Mouse (Mus musculus): Measurements from ENCODE around the gene Snx20.

Snx20 gene

GRCm38 (mm10) chr8:88642734-88643564, 7.0 kb upstream of the Snx20 start:
- DNase-seq (ENCODE audit: low read depth), result no peak

- no peak for DNase-seq (ENCODE audit: low read depth)
These were observed 3.0 kb upstream of the Snx20 start for GRCm38 (mm10) chr8:88638908-88639307.

- no peak for DNase-seq (ENCODE audit: low read depth)
These were observed 1.4 kb upstream of the Snx20 start for GRCm38 (mm10) chr8:88637092-88638000.

GRCm38 (mm10) chr8:88633343-88633765, 2.6 kb downstream of the Snx20 start:
- DNase-seq (ENCODE audit: low read depth), result peak; percentile 61

GRCm38 (mm10) chr8:88631081-88631480, 4.8 kb downstream of the Snx20 start:
- DNase-seq (ENCODE audit: low read depth), result peak; percentile 71

- DNase-seq (ENCODE audit: low read depth), result no peak
These were observed 5.7 kb downstream of the Snx20 start for GRCm38 (mm10) chr8:88630225-88630624.

- DNase-seq (ENCODE audit: low read depth), result no peak
These were observed 7.7 kb downstream of the Snx20 start for GRCm38 (mm10) chr8:88628001-88628774.

GRCm38 (mm10) chr8:88627265-88627991, 8.5 kb downstream of the Snx20 start:
- no peak for DNase-seq (ENCODE audit: low read depth)

- DNase-seq (ENCODE audit: low read depth), result no peak
These were observed 9.0 kb downstream of the Snx20 start for GRCm38 (mm10) chr8:88626940-88627264.

GRCm38 (mm10) chr8:88626433-88626832, 9.5 kb downstream of the Snx20 start:
- DNase-seq (ENCODE audit: low read depth), result no peak

GRCm38 (mm10) chr8:88624276-88624675, 11.7 kb downstream of the Snx20 start:
- DNase-seq (ENCODE audit: low read depth), result no peak

- no peak for DNase-seq (ENCODE audit: low read depth)
These were observed 12.6 kb downstream of the Snx20 start for GRCm38 (mm10) chr8:88623351-88623750.

GRCm38 (mm10) chr8:88621408-88621807, 14.5 kb downstream of the Snx20 start:
- peak; percentile 79 for DNase-seq (ENCODE audit: low read depth)

GRCm38 (mm10) chr8:88620931-88621330, 15.0 kb downstream of the Snx20 start:
- no peak for DNase-seq (ENCODE audit: low read depth)

- peak; percentile 46 for DNase-seq (ENCODE audit: low read depth)
These were observed 16.4 kb downstream of the Snx20 start for GRCm38 (mm10) chr8:88619513-88619912.

- no peak for DNase-seq (ENCODE audit: low read depth)
These were observed 17.3 kb downstream of the Snx20 start for GRCm38 (mm10) chr8:88618612-88619011.

- DNase-seq (ENCODE audit: low read depth), result no peak
These were observed 20.9 kb downstream of the Snx20 start for GRCm38 (mm10) chr8:88614981-88615380.

- DNase-seq (ENCODE audit: low read depth), result no peak
These were observed 25.7 kb downstream of the Snx20 start for GRCm38 (mm10) chr8:88610271-88610670.

- no peak for DNase-seq (ENCODE audit: low read depth)
These were observed 26.9 kb downstream of the Snx20 start for GRCm38 (mm10) chr8:88609036-88609435.

- DNase-seq (ENCODE audit: low read depth), result no peak
These were observed 30.4 kb downstream of the Snx20 start for GRCm38 (mm10) chr8:88605361-88606040.
